Mouse (Mus musculus) brain, embryonic 14.5 days (tissue): ENCODE measurements at regions not wholly inside any gene's neighbourhood (a gene's known extent, or its start where the extent isn't known, plus 50 kb on each side); places are given as distances from the start of the nearest gene placed in this dataset.

Experiments used
- CTCF ChIP-seq: fragments of 200-500 bp; IDR thresholded peaks from 2 replicates; pipeline ENCODE4 v1.5.1; 2012; ENCODE audit warnings: inconsistent platforms, mild to moderate bottlenecking, moderate library complexity, borderline replicate concordance; ENCODE audit not compliant: insufficient read depth, insufficient read length; ENCODE audit errors: extremely low read depth
- POLR2A ChIP-seq: fragments of 200-500 bp; IDR thresholded peaks from 2 replicates; pipeline ENCODE4 v1.6.1; 2012; ENCODE audit warnings: mild to moderate bottlenecking, inconsistent platforms, borderline replicate concordance; ENCODE audit not compliant: poor library complexity, insufficient read depth, insufficient read length, severe bottlenecking; ENCODE audit errors: extremely low read depth

- TF ChIP-seq POLR2A (no peak), CTCF (no peak)
Measured at GRCm38 (mm10) chr3:120189606-120190005, 405.3 kb upstream of the Ptbp2 start.
